Mouse (Mus musculus) limb, embryonic 11.5 days (tissue): ENCODE data around the gene Plekhg6. TPM values are rescaled to one million over a fixed set of nuclear protein-coding genes. Genes with fewer than 3 reads are reported as not detected.

Source experiments
- ATAC-seq: fragments of 200-750 bp; cut with Nextera tagmentation; 2 replicates; pipeline ENCODE4 v1.8.0; 2017; ENCODE audit warnings: low read depth; ENCODE audit not compliant: insufficient number of reproducible peaks, low FRiP score, low TSS enrichment
- DNase-seq: peaks from one replicate; pipeline ENCODE4 v3.0.0-alpha.2; 2015; ENCODE audit warnings: low spot score
- H3K27ac ChIP-seq: fragments of 300-500 bp; sonication (generic); replicated peaks from 2 replicates; pipeline ENCODE4 v1.5.1; 2014; ENCODE audit warnings: low read depth, mild to moderate bottlenecking, low read length
- H3K27me3 ChIP-seq: fragments of 300-500 bp; sonication (generic); 2 replicates; pipeline ENCODE4 v1.6.1; 2014; ENCODE audit warnings: mild to moderate bottlenecking, low read length, mixed read lengths; ENCODE audit not compliant: control insufficient read depth, insufficient read depth
- H3K36me3 ChIP-seq: fragments of 300-500 bp; sonication (generic); 2 replicates; pipeline ENCODE4 v1.6.1; 2014; ENCODE audit warnings: mild to moderate bottlenecking, low read length, moderate library complexity, mixed read lengths; ENCODE audit not compliant: control insufficient read depth, insufficient read depth
- H3K4me1 ChIP-seq: fragments of 300-500 bp; sonication (generic); 2 replicates; pipeline ENCODE4 v1.6.1; 2014; ENCODE audit warnings: low read length, mixed read lengths; ENCODE audit not compliant: control insufficient read depth, insufficient read depth
- H3K4me2 ChIP-seq: fragments of 300-500 bp; sonication (generic); 2 replicates; pipeline ENCODE4 v1.6.1; 2014; ENCODE audit warnings: low read depth, mild to moderate bottlenecking, moderate library complexity; ENCODE audit not compliant: severe bottlenecking
- H3K4me3 ChIP-seq: fragments of 300-500 bp; sonication (generic); 2 replicates; pipeline ENCODE4 v1.5.1; 2014; ENCODE audit warnings: low read depth, low read length
- H3K9ac ChIP-seq: fragments of 300-500 bp; sonication (generic); 2 replicates; pipeline ENCODE4 v1.6.1; 2014; ENCODE audit warnings: mild to moderate bottlenecking, low read length
- H3K9me3 ChIP-seq: fragments of 300-500 bp; sonication (generic); 2 replicates; pipeline ENCODE4 v1.6.1; 2016; ENCODE audit warnings: low read length; ENCODE audit not compliant: control insufficient read depth
- WGBS: fragments of 180-500 bp; shearing (Covaris S2); extraction: QIAGEN DNeasy Blood & Tissue Kit; methylation state at CpG from one replicate; pipeline ENCODE4 v1.1.7; 2014; 5-methylcytosine and 5-hydroxymethylcytosine counted together
- polyA plus RNA-seq: library from polyadenylated mRNA; unstranded; fragments of >200 nt; fragmentation: Nextera tagmentation; extraction: Ambion mirVana; gene quantifications from 2 replicates; pipeline ENCODE4 v1.2.1, GENCODE M21; 2014

Gene Plekhg6
- polyA plus RNA-seq, 1 experiment from 2014 or later, result 0.27 TPM

DNA sequence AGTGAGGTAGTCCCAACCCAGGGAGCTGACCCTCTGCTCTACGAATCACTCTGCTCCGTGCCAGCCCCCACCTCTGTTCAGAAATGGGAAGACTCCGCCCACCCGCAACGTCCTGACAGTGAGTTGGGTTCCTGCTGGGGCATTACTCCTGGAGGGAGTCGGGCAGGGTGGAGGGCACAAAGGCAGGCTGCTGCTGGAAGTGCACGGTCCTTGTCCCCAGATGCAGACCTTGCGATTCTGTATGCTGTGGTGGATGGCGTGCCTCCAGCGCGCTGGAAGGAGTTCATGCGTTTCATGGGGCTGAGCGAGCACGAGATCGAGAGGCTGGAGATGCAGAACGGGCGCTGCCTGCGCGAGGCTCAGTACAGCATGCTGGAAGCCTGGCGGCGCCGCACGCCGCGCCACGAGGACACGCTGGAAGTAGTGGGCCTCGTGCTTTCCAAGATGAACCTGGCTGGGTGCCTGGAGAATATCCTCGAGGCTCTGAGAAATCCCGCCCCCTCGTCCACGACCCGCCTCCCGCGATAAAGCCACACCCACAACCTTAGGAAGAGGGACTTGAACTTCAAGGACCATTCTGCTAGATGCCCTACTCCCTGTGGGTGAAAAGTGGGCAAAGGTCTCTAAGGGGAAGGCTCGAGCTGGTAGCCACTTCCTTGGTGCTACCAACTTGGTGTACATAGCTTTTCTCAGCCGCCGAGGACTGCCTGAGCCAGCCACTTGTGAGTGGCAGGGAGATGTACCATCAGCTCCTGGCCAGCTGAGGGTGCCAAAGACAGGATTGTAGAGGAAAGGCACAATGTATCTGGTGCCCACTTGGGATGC lies 18.9 kb downstream of the Plekhg6 start:
- Histone ChIP-seq H3K27me3 (peaks cover 10% of the 10 kb centered on the region), H3K4me3 (no peak overlapping the region), H3K9ac (no peak overlapping the region), H3K27ac (no peak overlapping the region), H3K9me3 (no peaks in the 10 kb centered on the region), H3K36me3 (peaks cover 23% of the 10 kb centered on the region), H3K4me2 (no peak overlapping the region), H3K4me1 (0 out of 2 replicates have a peak, but pooled peaks cover 3% of the 10 kb centered on the region)
- WGBS, result 36% methylated on average over 38 of the region's 38 CpGs
- ATAC-seq, result no peak
- DNase-seq, result peak; percentile 36

DNA sequence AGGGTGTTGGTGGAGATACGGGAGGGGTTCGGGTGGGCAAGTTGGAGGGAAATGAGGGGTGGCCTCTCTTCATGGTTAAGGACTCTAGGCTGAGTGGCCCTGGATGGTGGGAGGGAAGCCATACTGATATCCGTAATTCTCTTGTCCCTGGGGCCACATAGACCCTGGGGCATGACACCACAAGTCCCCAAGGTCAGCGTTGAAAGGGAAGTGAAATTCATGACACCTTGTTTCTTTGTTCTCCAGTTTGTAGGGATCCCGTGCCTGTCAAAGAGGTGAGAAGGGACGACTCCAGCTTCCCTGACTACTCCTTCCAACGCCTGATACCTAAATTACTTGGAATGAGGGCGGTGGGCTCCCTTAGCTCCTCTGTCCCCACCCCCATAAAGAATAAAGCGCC lies 19.7 kb downstream of the Plekhg6 start:
- H3K9me3 ChIP-seq, result no peaks in the 10 kb centered on the region
- no peak for ATAC-seq
- H3K4me3 ChIP-seq, result no peak overlapping the region
- H3K4me2 ChIP-seq, result no peak overlapping the region
- H3K27ac ChIP-seq, result no peak overlapping the region
- peaks cover 23% of the 10 kb centered on the region for H3K36me3 ChIP-seq
- peaks cover 10% of the 10 kb centered on the region for H3K4me1 ChIP-seq
- WGBS, result 52% methylated on average over 9 of the region's 9 CpGs
- H3K27me3 ChIP-seq, result peaks cover 10% of the 10 kb centered on the region
- DNase-seq, result no peak
- H3K9ac ChIP-seq, result no peak overlapping the region

DNA sequence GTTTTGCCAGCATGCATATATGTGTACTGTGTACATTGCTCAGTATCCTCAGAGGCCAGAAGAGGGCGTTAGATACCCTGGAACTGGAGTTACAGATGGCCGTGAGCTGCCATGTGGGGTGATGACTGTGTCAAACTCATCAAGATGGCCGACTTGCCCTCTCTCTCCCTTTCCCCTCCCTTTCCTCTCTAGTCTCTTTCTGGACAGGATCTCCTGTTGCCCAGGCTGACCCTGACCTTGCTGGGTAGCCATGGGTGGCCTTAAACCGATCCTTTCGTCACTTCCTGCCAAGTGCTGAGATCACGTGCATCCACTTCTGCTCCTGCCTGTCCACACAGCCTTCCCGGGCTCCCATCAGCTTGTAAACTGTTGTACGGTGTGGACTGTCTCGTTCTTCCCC lies 20.6 kb downstream of the Plekhg6 start:
- H3K4me2 ChIP-seq, result no peak overlapping the region
- H3K27ac ChIP-seq, result no peak overlapping the region
- no peak for ATAC-seq
- no peak overlapping the region for H3K4me3 ChIP-seq
- no peak for DNase-seq
- H3K36me3 ChIP-seq, result peaks cover 23% of the 10 kb centered on the region
- H3K27me3 ChIP-seq, result peaks cover 10% of the 10 kb centered on the region
- H3K9ac ChIP-seq, result no peak overlapping the region
- peaks cover 18% of the 10 kb centered on the region for H3K4me1 ChIP-seq
- 51% methylated on average over 9 of the region's 9 CpGs for WGBS
- H3K9me3 ChIP-seq, result no peaks in the 10 kb centered on the region

DNA sequence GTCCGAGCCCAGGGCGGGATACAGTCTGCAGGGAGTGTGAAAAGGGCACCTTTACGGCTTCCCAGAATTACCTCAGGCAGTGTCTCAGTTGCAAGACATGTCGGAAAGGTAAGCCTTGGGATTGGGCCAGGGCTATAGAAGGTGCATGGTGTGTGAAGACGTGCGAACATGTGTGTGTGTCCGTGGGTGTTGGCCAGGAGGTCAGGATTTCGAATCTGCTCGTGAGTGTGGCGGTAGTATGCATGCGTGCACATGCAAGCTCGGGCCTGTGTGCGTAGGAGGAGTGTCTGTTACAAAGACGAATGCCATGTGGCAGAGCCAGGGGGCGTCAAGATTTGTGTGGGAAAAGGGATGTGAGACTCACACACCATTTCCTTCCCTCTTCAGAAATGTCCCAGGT lies 23.3 kb downstream of the Plekhg6 start:
- H3K4me2 ChIP-seq, result no peak overlapping the region; the same call in 1 of the 2 replicates
- WGBS, result 87% methylated on average over 15 of the region's 15 CpGs
- ATAC-seq (no peak), DNase-seq (no peak)
- peaks cover 4% of the 10 kb centered on the region for H3K27me3 ChIP-seq
- peaks cover 28% of the 10 kb centered on the region for H3K4me1 ChIP-seq
- no peak overlapping the region for H3K27ac ChIP-seq
- H3K36me3 ChIP-seq, result peaks cover 23% of the 10 kb centered on the region
- no peak overlapping the region for H3K4me3 ChIP-seq
- no peak overlapping the region for H3K9ac ChIP-seq
- no peaks in the 10 kb centered on the region for H3K9me3 ChIP-seq

DNA sequence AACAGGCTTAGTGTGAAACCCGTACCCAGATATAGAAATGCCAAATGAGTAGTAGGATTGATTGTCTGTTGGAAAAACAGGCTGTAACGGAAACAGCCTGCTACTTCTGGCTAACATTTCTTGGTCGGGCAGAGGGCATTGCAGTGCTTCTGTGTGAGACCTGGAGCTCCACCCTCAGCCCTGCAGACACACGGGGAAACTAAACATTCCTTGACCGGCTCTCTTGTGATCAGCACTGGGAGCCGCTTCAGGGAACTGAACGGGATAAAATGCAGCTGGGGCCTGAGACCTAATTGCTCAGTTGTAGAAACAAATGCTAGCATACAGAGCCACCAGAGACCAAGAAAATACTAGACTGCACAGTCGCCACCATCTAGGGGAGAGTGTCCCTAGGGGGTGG lies 24.3 kb downstream of the Plekhg6 start:
- Histone ChIP-seq H3K4me2 (no peak overlapping the region), H3K27ac (no peak overlapping the region), H3K9me3 (no peaks in the 10 kb centered on the region), H3K9ac (no peak overlapping the region), H3K36me3 (peaks cover 19% of the 10 kb centered on the region), H3K27me3 (no peaks in the 10 kb centered on the region), H3K4me3 (no peak overlapping the region), H3K4me1 (peaks cover 34% of the 10 kb centered on the region)
- ATAC-seq (no peak), DNase-seq (no peak)
- WGBS, result 27% methylated on average over 8 of the region's 8 CpGs

DNA sequence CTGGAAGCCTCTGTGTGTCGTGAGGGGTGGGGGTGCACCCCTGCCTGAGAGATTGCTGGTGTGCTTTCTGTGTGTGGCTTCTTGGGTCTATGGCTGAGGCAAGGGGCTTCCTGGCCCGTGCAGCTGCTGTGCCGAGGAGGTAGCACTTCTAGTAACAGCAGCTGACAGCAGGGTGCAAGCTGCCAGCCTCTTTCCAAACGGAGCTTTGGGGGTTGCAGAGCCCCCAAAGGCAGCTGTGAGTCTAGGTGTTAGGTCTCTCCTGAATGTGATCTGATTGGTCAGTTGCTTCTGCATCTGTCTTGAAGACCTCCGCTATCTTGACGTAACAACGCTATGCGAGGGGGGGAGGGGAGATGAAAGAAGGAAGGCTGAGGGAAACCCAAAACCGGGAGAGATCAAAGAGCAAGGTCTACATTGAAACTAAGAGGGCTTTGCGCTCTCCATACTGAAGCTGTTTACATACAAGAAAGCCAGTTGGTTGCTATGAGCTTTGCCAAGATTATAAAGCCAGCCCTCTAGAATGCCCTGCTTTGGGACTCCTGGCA lies 25.3 kb downstream of the Plekhg6 start:
- peak; percentile 53 for DNase-seq
- H3K27me3 ChIP-seq, result no peaks in the 10 kb centered on the region
- no peak overlapping the region for H3K9ac ChIP-seq
- H3K9me3 ChIP-seq, result no peaks in the 10 kb centered on the region
- 0 out of 2 replicates have a peak overlapping the region, but pooled peaks have one; percentile 5 for H3K4me3 ChIP-seq
- WGBS, result 0% methylated on average over 10 of the region's 10 CpGs
- ATAC-seq, result peak; percentile 8; the same call in 1 of the 2 replicates
- H3K36me3 ChIP-seq, result peaks cover 17% of the 10 kb centered on the region
- 0 out of 2 replicates have a peak overlapping the region, but pooled peaks have one; percentile 16 for H3K27ac ChIP-seq
- H3K4me1 ChIP-seq, result peaks cover 38% of the 10 kb centered on the region
- peak overlapping the region; percentile 38 for H3K4me2 ChIP-seq

DNA sequence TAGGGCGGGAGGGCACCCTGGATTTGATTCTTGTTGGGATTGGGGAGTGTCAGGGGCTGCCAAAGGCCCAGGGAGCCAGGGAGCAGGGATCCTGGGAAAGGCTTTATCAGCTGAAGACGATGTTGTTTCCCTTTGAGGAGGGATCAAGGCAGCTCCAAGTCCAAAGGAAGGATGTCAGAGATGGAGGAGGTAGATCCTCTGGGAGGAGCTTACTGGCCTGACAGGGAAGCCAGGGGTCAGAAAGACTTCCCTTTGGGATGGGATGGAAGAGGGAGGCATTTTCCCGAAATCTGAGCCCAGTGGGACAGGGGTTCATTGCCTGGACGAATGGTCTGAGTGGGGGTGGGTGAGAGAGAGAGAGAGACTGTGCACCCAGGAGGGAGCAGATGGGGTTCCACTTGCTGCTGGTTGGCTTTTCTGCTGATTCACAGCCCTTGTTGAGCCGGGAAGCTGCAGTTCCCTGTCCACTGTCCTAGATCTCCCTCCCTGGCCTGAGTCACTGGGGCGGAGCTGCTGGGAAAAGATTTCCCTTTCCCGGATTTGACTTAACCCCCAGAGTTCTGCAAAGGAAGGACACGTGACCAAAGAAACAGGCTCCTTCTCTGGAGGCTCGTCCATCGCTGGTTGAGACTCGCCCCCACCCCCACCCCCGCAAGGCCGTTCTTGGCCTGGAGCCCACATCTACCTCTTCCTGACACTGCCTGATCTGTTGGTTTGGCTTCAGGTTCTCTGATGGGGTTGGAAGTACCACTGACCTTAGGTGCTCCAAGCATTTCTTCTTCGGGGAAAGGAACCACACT lies 26.0 kb downstream of the Plekhg6 start:
- peaks cover 17% of the 10 kb centered on the region for H3K36me3 ChIP-seq
- DNase-seq (no peak), ATAC-seq (no peak)
- H3K4me2 ChIP-seq, result peak overlapping the region; percentile 38
- H3K27me3 ChIP-seq, result no peaks in the 10 kb centered on the region
- H3K4me3 ChIP-seq, result 0 out of 2 replicates have a peak overlapping the region, but pooled peaks have one; percentile 5
- H3K4me1 ChIP-seq, result peaks cover 41% of the 10 kb centered on the region
- H3K9me3 ChIP-seq, result no peaks in the 10 kb centered on the region
- H3K27ac ChIP-seq, result no peak overlapping the region
- 7% methylated on average over 14 of the region's 14 CpGs for WGBS
- H3K9ac ChIP-seq, result no peak overlapping the region

DNA sequence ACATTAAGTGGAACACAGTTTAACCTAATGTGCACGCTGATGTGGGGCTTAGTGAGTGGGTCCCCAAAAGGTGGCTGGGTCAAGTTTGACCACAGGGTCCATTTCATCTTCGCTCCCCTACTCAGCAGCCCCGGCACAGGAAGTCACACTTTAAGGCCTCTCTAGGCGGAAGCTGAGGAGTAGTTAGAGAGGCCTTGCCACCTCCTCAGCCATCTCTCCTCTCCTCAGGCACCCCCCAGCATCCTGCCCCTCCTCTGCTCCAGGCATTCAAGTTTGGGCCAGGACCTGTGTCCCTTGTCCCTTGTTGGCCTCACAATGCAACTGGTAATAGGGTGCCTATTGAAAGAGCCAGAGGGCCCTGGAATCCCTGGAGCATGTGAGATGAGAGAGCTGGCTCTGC lies 26.9 kb downstream of the Plekhg6 start:
- ATAC-seq (no peak), DNase-seq (no peak)
- Histone ChIP-seq H3K9me3 (no peaks in the 10 kb centered on the region), H3K4me3 (no peak overlapping the region), H3K4me1 (peaks cover 45% of the 10 kb centered on the region), H3K27ac (no peak overlapping the region), H3K27me3 (no peaks in the 10 kb centered on the region), H3K36me3 (peaks cover 11% of the 10 kb centered on the region), H3K9ac (no peak overlapping the region), H3K4me2 (no peak overlapping the region)
- 58% methylated on average over 4 of the region's 4 CpGs for WGBS
